Mouse (Mus musculus) cerebellum, postnatal 36 days (tissue): Measurements from ENCODE around the gene Babam2.
"Not testable (repeated sequence)": the region's sequence is repeated elsewhere in the genome, so short reads cannot be mapped to it uniquely, and the experiment has no call there.

Experiments
- DNase-seq, 2 experiments: peaks; one replicate each; pipeline ENCODE4 v3.0.0; 2021 to 2022; ENCODE audit warnings: mixed read lengths in 2 of 2

Gene Babam2

DNA sequence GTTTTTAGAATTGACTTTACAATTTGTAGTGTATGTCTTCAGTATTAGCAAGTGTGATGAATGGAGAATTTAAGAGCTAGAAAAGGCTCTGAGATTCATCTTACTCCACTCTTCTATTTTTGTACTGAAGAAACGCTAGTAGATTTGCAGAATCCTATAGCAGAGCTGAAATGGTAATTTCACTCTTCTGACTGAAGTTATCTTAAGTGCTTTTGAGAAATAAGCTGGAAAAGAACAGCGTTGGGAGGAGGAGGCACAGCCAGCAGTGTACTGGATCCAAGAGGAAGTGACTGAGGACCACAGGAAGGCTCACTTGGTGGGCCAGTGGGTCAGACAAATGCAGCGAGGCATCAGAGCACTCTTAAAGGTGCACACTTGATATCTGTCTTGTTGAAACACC is 90.1 kb downstream of the Babam2 start:
- no peak for DNase-seq

DNA sequence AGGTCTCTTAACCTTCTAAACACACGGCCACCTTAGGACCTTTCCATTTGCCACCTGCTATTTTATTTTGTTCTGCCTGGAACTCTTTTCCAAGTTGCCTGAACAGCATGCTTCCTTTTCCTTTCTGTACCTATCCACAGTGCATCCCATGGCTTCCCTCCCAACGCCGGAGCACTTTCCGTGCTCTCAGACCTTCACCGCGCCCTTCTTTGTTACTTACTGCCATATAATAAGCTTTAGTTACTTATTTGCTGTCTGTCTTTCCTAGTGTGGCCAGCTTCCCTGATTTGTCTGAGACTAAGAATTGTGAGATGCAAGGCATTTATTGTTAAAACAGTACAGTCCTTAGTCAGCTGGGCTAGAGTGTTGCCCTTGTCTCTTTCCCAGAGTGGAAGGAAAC is 94.9 kb downstream of the Babam2 start:
- no peak for DNase-seq

DNA sequence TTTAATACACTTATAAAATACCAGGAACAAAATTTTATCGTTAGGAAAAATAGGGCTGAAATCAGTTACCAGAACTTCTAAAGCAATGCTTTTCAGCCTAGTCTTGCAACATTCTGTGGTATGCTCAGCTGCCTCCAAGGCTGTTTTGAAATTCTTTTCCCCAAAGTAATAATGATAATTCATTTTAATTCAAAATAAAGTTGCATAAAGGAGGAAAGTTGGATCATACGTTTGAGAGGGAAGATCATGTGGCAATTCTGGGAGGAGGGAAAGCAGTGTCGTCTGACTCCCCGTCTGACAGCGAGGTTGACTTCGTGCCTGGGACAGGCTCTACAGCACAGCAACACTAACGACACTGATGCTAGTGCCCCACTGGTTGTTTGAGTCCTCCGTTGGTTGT is 95.4 kb downstream of the Babam2 start:
- no peak for DNase-seq

DNA sequence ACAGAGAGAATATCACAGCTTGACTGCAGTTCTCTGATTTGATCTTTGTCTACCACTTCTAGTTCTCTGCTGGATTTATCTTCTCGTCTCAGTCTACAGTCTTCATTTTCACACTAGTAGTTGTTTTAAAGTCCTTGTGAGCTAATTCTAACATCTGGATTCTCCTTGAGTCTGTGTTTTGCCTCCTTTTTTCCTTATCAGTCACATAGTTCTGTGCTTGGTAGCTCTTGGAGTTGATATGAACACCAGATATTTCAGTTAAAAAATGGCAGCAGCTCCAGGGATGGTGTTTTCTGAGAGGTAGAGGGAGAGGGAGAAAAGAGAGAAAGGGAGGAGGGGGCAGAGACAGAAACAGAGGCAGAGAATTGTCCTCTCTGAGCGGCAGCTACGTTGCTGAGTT is 97.9 kb downstream of the Babam2 start:
- DNase-seq, result no peak

DNA sequence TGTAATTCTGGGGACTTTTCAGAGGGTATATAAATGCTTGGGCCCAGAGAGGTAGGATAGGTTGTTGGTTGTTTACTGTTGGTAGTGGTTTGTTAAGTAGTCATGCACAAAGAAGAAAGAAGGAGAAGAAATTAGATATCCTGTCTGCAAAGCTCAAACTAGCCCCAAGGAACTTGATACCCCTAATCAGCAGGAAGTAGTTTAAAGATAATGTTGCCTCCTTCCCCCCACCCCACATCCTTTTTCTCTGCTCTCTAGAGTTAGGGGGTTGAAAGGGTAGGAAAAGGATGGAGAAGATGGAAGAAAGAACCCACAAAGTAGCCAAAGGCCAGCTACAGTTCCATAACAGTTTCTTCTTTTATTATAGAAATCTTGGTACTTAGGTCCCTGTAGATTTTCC is 99.5 kb downstream of the Babam2 start:
- DNase-seq, result no peak

DNA sequence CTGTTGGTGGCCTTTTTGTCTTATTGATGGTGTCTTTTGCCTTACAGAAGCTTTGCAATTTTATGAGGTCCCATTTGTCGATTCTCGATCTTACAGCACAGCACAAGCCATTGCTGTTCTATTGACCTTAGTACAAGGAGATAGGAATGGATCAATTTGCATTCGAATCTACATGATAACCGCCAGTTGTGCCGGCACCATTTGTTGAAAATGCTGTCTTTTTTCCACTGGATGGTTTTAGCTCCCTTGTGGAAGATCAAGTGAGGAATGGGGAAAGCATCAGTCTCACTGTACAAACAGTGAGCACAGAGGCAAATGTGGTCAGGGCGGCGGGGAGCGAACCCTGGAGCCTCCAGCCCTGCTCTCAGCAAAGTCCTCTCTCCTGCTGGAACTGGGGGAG is 106.7 kb downstream of the Babam2 start:
- DNase-seq, result not testable (repeated sequence)

DNA sequence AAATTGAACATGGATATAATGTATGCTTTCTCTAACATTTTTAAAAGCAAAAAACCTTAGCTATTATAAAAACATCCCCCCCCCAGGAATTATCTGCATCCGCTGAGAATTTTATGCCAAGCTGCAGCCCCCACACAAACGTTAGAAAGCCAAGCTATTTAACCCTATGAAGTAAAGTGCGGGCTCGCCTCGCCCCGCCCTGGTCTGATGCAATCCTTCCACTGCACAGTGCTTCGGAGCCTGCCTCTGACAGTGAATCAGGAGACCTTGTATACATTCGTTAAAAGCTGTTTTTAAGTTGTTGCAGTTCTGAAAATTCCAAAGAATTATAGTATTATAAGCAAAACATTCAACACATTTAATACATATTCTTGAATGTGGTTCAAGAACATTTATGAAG is 107.3 kb downstream of the Babam2 start:
- DNase-seq, result no peak

DNA sequence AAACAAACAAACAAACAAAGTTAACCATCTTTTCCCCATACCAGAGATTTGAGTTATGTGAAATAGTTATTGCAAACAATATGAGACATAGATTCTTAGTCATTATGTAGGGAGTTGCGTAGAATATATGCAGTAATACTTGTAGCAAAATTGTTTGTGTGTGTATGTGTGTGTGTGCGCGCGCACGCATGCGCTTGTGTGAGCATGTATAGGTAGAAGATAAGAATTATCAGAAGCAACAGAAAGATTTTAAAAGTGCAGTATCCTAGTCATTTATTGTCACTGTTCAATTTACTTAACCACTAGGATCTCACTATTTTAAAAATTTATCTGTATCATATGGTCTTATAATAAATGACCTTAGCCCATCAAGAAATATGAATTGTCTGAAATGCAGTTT is 109.8 kb downstream of the Babam2 start:
- DNase-seq, result no peak

DNA sequence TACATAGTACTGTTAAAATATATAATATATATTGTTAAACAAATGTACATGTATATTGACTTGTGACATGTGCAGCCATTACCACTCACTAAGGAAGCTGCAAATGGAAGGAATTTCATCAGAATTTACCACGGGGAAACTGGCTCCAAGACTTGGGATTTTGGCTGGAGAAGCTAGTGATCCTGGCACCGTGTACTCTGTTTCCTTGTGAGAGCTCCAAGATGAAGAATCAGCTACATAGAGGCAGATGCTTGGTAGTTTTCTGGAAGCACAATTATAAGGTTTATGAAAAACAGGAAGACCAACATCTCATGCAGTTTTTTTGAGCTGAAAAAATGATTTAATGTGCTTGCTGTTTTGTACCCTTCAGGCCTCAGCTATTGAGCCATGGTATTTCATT is 110.8 kb downstream of the Babam2 start:
- DNase-seq, result peak in 1 of 2 experiments; percentile 40

DNA sequence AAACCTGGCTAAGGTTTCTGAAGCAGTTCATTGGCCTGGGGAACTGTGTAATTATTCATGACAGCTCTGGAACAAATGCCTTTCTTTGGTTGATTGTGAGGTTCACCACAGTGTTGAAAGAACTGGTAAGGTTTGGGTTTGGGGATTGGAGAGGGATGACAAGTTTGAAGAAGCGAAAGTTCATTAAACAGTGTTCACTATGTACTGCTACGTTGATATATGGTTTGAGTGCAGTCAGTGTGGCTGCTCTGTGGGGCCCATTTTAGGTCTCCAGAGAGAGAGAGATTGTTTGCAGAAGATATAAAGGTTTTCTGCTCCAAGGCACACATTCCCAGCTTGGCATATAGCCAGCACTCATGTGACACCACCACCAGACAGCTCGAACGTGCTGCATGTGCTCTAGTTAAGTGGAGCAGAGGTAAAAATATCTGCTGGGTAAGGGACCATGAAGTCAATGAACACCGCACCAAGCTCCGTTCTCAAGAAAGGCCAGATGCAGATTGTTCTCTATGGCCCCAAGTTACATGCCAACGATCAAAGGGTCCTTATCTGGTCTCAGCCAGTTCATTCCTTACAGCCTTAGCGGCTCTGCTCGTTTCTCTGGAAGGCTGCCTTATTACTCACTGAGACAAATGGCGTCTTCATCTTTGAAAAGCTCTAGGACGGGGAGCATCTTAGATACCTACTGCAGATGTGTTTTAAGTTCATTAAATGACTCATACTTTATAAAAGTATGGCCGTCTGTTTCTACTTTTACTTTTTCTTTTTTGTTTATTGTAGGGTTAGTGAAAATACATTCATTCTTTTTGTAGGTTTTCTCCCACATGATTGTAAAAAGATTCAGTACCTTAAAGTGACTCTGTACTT is 113.5 kb downstream of the Babam2 start:
- peak in 1 of 2 experiments; percentile 13 for DNase-seq

DNA sequence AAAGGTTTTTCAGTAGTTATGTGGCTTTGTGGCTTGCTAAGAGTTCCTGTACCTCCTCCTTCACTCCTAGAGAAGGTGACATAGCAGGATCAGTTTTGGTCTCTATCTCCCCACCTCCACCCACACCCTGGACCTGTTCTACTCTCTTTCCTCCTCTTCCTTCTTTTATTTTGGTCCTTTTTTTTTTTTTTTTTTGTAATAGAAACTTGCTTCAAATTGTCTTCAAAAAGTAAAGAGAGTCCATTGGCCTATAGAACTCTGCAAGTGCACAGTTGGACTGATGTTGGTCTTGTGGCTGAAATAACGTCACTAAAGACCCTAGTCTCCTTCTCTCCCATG is 114.1 kb downstream of the Babam2 start:
- DNase-seq, result no peak

DNA sequence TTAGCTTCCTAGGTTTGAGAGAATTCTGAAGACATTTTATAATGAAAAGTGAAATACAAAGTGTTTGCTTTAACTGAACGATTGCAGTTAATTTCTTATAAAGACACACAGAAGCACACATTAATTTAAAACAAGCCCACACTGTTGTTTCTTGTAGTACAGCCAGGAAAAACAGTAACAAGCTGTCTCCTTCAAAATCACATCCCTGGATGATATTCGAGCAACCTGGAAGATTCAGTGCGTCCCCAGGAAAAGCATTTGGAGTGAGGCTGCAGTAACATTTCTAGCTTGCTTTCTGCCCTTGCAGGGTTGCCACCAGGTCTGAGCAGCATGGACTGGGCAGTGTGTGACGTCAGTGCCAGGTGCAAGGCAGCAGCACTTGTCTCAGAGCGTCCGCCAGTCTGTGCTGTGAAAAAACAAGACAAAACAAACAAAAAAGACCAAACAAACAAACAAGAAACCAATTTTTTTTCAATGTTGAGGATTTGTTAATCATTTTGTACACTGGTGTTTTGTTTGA is 115.7 kb downstream of the Babam2 start:
- DNase-seq, result peak in 1 of 2 experiments; percentile 14

DNA sequence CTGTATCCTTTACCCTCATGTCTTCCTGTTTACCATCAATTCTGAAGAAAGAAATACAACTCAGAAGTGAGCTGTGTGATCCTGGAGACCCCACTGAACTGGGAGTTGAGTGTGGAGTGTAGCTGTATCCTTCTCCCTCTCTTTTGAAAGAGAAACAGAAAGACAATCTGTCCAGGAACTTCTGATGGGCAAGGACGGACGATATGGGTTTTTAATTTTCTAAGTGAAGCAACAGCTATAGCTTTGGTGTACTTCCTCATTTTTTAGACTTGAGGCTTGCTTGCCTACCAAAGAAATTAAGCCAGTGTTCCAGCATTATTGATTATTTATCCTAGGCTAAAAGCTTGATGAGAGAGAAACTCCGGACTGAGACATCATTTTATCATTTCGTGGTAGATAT is 116.6 kb downstream of the Babam2 start:
- DNase-seq, result no peak

DNA sequence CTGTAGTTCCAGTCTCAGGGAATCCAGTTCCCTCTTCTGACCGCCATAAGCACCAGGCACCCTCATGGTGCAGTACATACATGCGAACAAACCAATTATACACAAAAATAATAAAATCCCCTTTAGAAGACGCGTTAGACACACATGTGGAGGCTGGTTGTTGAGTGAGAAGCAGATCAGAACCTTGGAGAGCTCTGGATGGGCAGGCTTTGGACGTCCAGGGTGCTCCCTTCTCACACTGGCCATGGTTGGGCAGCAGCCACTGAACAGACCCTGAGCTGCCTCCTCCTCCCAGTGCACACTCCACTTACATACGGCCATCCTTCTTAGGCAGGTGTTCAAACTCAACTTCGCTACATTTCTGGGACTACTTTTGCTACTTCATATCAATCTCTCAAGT is 117.6 kb downstream of the Babam2 start:
- DNase-seq, result no peak

DNA sequence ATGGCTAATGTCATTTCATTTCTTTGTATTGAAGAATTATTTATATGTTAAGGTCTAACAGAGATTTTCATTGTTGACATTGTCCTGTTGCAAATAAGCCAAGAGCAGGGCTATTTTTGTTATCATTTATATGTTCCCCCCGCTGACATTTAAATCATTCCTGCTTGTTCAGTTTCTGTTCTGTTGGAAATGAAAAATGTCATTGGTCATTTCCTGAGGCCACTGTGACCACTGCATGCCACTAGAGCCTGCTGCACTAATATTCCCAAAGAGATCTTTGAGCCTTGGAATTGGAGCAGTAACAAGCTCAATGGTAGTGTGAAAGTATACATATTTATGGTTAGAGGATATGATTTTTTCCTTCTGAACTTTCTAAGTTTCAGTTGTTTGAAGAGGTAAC is 118.6 kb downstream of the Babam2 start:
- no peak for DNase-seq

DNA sequence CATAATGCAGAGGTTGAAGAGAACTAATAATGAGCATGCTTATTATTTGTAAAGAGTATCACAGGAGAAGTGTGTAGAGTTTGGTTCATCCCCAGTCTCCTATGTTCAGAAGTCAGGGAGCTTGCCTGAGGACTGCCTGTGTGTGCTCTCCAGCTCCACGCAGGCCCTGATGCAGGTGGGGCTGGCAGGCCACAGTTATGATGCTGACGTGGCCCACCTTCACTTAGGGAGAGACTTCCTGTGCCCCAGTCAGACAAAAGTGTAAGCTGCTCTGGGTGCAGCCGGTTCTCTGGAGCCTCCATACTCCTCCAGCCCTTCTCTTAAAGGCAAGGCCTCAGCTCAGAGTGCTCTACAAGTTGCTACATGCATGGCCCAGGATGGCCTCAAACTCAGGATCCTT is 123.3 kb downstream of the Babam2 start:
- no peak for DNase-seq

DNA sequence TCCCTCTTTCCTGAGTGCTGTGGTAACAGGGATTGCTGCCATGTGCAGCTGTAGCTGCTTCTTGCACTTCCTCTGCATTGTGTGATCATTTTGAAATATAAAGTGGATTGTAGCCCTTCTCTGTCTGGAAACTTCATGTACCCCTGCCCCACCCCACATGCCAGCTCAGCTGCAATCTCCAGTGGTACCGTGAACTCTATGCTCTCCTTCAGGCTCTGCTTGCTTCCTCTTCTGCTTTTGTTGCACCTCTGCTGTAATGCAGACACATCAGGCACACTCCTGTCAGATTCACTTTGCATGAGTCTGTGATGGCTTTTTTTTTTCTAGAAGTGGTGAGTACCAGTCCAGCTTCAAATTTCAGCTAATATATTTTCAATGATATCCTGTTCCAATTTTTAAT is 123.7 kb downstream of the Babam2 start:
- no peak for DNase-seq

DNA sequence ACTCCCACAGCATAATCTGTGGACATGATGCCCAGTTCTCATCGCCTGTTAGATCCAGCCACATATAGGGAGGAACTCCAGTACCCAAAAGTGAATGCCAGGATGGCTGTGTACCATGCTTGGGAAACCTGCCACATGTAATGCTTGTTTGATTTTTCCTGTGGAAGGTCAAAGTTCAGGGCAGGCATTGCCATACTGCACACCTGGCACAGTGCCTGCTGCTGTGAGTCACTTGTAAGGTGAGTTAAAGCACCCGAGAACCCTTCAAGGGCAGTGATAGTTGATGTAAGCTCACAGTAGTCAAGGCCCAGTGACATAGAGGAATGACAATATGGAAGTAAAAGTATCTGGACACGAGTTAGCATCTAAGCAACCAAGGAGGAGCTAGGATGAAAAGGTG is 126.2 kb downstream of the Babam2 start:
- no peak for DNase-seq

DNA sequence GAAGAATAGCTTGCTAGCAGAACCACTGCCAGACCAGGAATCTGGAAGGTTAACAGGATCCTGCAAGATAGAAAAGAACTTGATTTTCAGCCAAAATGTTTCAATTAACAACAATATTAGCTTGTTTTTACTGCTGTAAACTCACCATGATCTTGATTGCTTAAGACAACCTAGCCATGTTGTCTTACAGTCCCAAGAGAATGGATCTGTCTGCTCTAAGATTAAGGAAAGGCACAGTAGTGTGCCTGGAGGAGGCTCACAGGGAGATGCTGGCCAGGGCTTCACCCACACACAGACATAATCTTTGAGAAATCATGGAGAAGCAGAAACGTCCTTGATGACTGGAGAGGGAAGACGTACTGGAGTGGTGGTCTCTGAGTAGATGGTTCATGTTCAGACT is 126.6 kb downstream of the Babam2 start:
- DNase-seq, result no peak

DNA sequence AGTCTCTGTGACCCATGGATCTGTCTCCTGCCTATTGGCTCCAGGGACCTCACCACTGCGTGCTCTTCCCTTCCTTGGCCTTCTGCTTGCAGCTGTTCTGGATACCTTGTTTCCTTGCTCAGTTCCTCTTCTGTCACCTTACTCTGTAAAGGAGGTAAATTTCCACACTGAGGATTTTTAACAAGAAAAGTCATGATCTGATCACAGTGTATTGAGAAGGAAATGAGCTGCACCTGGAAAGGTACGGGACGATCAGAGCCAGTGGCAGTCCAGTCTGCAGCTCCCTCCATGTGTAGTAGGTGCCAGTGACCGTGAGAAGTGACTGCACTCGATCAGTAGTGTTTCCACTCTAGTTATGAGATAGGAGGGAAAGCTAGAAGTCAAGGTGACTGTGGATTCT is 129.8 kb downstream of the Babam2 start:
- no peak for DNase-seq

DNA sequence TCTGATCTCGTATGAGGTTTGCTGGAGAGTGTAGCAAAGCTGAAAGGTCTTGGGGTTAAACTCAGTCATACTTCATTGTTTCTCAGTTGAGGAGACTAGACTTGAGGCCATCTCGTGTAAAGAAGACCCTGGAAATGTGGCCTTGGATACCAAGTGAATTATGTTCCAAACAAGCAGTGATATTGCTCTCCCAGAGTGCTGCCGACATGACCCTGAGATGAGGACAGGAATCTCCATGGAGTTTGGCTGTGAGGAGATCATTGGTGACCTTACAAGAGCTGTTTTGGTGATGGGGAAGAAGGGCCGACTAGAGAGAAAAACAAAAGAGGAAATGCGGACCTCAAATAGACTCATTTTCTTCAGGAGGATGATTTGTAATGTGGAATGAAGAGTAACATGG is 130.4 kb downstream of the Babam2 start:
- no peak for DNase-seq

DNA sequence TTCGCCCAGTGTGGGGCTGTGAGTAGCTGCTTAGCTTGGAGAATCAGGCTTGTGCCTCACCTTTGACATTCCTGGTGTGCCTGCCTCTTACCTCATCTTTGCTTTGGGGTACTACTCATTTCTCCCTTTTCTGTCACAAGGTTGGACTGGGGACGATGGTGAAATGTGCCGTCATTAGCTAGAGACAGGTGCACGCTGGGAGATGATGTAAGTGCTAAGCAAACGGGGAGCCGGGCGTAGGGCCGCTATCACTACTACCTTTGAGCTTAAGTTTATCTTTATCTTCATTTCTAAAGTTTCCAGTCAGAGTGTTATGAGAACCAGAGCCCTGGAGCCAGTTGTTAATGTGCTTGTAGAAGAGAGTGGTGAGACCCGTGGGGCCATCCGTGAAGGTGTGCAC is 131.3 kb downstream of the Babam2 start:
- no peak for DNase-seq

DNA sequence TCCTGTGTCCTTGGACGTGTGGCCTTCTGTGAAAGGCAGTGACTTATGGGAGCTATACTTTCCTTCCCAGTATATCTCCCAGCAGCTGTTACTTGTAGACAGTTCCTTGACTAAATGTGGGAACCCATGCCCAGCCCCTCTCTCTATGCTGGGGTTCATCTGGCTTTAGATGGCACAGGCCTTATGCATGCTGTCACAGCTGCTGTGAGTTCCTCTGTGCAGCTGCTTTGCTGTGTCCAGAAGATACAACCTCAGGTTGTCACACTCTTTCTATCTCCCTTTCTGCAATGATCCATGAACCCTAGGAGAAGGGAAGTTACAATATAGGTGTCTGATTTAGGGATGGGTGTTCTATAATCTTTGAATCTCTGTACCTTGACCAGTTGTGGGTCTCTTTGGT is 132.1 kb downstream of the Babam2 start:
- no peak for DNase-seq

DNA sequence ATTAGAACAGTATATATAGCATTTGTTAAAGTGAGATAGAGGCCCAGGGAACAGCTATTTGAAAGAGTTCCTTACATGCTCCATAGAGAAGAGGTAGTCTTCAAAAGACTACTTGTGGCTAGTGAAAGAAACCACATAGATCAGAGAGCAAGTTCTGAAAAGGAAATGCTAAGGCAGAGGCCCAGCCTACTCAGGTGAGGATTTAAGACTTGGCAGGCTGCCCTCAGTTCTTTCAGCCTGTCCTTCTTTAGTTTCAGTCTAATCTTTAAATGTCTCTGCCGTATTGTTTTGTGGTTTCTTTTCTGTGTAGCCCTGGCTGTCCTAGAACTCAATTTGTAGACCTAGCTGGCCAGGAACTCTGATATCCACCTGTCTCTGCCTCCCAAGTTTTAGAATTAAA is 134.1 kb downstream of the Babam2 start:
- DNase-seq, result no peak

DNA sequence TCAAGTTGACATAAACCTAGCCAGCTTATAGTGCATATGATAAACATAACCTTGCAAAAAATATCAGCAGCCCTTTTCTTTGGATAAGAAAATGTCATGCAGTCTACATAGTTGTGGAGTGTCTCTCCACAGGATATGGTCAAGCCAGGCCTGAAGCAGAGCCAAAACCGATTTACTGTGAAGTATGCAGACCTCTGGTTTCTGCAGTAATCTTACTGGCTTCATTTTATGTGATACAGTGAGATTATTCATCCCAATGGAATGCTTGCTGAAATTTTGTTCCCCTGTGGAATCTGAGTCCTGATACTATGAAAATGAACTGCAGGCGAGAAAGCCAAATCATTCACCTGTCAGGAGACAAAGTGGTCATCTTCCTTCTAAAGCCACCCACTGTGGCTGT is 138.2 kb downstream of the Babam2 start:
- DNase-seq, result no peak
